Mouse (Mus musculus): Measurements from ENCODE around the gene Grid1.

Grid1 gene

DNA sequence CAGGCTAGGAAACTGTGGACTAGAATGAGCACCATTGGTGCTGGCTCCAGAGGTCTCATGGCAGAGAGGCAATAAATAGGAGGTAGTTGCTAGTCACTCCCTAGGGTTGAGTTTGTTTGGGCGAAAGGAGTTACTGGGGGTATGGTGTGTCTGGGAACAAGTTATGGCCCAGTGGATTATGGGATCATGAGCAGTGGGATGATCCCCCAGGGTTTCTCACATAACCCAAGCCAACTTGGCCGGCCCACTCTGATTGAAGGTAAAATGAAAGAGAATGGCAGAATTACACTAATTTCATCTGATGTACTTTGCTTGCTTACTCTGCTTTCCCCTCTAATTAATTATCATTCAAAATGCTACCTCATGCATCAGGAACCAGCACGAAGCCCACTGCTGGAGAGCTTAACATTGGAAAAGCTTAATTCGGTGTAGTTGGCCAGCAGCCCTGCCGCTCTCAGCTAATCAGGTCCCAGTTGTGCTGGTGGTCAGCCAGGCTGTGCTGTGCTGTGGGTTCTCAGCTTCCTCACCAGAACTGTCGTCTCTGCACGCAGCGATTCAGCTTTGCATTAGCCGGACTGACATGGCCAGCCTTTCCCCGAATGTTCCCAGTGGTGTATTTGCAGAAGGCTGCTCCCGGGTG lies 207.7 kb downstream of the Grid1 start:
- DNase-seq, result no peak

DNA sequence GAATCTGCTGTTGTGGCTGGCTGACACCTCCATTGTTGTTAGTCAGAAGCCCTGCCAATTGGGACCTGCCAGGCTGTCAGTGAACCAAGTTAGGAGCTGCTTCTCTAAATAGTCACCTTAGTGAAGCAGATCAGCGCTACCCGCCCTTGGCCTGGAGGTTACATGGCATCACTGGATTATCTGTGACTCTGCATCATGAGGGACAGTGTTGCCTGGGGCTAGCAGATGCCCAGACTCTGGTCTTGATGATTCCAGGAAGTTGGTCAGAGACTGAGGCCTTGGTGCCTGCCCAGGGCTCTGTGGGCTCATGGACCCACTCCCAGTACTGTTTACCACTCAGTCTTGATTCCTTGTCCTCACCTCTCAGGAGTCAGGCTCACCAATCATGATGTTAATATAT lies 209.7 kb downstream of the Grid1 start:
- DNase-seq, result no peak

- DNase-seq, result no peak
Measured at GRCm38 (mm10) chr14:35030271-35030670, 210.4 kb downstream of the Grid1 start.

- DNase-seq, result no peak
Measured at GRCm38 (mm10) chr14:35032283-35032682, 212.4 kb downstream of the Grid1 start.

DNA sequence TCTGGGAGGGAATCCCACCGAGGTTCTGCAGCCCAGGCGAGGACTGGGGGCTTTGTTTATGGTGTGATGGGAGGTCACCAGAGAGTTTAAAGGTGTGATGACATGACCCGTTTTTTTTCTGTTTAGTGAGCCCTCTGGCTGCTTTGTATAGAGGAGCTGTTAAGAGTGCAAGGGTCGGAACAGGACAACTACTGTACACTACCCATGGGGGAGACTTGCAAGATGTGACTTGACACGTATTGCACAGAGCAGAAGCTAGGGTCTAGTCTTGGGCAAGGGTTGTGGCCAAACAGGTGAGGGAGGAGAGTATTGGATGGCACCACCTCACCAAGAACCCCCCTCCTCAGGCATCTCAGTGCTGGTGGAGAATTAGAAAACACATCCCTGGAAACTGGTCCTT lies 224.4 kb downstream of the Grid1 start:
- DNase-seq, result no peak

- DNase-seq, result peak; percentile 4
Measured at GRCm38 (mm10) chr14:35044918-35045698, 225.2 kb downstream of the Grid1 start.

- DNase-seq, result no peak
Measured at GRCm38 (mm10) chr14:35049231-35049630, 229.3 kb downstream of the Grid1 start.

DNA sequence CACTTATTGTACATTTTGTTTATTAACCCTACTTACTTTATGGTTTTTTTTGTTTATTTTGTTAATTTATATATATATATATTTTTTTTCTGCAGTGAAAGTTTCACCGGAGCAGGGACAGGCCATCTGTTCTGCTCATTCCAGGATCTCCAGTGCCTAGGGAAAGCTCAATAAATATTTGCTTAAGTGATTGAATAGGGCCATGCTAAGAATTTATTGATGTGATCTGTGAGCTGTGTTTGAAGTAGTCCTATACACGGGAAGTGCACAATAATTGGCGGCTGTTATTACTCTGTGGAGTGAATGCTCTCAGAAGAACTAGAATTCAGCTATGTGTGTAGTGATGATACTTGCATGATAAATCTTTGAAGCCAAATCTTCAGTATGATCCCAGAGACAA lies 234.2 kb downstream of the Grid1 start:
- no peak for DNase-seq

DNA sequence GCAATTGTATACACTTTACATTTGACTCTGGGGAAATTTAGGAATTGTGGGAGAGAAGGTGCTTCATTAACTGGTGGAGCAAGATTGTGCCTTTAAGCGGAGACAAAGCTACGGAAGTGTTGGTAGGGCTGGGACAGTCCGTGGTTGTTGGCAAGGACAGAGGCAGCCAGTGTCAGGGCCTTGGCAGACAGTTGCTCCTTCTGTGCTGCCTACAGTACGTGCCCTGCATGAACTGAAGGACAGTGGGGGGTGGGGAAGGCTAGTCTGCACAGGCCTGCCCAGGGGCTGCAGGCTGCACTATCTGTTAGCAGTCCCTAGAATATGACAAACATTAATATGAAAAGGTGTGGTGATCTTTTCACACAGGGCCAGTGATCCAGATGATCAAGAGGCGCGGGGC lies 254.7 kb downstream of the Grid1 start:
- peak; percentile 26 for DNase-seq

DNA sequence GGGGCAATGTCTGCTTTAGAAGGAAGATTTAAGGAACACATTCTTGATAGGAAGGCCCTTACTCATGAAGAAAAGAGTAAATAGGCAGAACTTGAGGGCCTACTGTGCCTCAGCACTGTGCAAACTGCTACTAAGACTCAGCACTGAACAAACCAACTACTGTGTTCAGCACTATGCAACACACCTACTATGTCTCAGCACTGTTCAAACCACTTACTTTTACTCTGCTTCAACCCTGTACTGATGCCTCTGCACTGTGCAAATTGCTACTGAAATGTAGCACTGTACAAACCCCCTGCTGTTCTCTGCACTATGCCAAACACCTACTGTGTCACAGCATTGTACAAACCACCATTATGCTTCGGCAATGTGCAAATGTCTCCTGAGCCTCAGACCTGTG lies 260.0 kb downstream of the Grid1 start:
- no peak for DNase-seq

DNA sequence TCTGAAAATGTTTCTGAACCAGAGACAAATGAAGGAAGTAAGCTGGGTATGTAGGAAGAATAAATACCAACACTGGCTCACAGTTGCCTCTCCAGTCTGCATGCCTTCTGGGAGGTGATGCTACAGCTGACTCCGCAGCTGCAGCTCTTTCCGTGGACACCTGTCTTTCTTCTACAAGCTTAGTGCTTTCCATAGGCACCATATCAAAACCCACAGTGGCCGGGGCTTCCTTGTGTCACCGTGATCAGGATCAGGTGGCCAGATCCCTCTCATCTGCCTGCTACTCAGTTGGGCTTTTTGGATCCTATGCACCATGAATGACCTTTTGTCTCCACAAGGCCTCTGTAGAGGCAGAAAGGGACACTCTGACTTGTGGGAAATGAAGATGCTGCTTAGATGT lies 272.7 kb downstream of the Grid1 start:
- no peak for DNase-seq

DNA sequence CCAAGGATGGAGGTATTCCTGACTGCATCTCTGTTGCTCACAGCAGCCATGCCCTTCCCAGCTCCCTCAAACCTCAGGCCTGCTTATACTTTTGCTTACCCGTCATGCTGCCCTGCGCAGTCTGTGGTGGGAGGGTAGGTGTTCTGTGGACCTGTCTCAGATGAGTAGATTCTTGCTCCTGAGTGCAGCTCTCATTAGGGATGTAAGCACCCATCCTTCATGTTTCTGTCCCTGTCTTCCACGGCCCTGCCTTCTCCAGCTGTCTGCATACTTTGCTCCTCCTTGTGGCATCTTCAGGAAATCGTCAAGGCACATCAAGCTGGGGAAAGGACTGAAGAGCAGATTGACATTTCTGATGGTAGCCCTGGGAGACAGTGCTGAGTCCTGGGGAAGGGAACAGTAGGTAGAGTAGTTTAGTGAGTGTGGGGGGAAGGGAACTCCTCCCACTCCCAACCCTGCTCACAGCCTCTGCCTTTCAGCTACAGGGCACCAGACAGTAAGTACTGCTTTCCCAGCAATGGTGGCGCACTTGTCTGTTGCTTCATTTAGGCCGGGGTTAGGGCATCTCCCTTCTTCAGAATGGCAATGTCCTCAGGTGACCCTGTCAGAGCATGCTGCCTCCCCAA lies 273.8 kb downstream of the Grid1 start:
- DNase-seq, result no peak

- DNase-seq, result no peak
Measured at GRCm38 (mm10) chr14:35095506-35096059, 275.7 kb downstream of the Grid1 start.

- DNase-seq, result no peak
Measured at GRCm38 (mm10) chr14:35096085-35096484, 276.2 kb downstream of the Grid1 start.

GRCm38 (mm10) chr14:35097166-35097565 lies 277.3 kb downstream of the Grid1 start:
- DNase-seq, result no peak

DNA sequence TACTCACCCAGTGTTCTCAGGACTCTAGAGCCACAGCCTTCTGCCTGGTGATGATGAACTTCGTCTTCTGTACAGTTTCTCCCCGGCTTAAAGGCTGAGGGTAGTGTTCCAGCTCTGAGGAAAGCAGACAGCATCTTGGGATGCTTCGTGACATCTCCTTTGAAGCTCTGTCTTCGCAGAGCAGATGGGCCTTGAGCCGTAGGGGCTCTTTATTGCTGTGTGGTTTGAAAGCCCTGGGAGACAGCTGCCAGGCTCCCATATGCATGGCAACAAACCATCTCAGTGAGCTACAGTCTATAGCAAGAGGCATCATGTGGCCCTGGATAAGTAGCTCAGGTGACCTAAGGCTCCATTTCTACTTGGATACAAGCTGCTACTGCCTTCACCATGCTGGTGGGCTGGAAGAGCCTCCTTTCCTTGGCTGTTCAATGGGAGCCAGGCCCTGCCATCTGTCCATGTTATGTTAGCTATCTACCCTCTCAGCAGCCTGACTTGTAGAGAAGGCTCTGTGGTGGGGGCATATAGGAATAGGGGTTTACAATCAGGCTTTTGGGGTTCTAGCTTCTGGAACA lies 283.8 kb downstream of the Grid1 start:
- DNase-seq, result no peak

GRCm38 (mm10) chr14:35107596-35107995 lies 287.7 kb downstream of the Grid1 start:
- no peak for DNase-seq

- DNase-seq, result peak; percentile 13
Measured at GRCm38 (mm10) chr14:35110928-35111327, 291.0 kb downstream of the Grid1 start.

DNA sequence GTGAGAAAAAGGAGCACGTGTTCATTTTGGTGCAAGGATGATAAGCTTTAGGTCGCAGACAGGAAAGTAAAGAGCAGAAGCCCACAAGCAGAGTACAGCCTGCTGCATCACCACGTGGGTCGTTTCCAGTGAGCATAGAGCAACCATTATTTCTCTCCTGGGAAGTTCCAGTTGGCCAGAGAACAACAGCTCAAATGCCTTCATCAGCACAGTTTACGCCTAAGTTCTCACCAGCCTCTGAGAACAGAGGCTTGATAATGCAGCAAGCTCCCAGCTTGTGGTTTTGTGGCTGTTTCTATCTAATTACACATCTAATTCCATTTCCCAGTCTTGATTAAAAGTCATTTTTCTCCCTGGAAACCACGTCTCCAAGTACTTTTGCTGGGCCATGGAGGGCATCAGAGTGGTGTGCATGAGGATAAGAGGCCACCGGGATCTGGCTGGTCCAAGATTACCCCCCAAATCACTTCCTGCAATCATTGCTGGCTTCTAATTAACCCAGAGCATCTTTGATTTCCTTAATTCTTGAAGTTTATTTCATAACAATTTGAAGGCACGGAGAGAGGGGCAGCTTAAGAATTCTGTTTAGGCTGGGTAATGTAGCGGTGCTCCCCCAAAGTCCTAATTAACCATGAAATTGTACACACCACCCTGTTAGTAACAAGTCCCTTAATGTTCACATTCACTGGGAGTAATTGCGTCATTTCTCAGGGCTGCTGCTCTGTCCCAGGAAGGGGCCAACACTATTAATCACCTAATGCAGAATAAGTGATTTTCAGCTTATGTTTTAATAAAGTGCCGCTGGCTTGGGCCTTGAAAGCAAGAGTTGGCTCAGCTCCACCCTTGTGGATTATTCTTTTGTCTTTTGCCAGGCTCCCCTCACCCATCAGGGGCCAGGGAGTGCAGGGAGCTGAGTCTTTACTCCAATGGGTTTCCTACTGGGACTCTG lies 292.7 kb downstream of the Grid1 start:
- DNase-seq, result no peak

DNA sequence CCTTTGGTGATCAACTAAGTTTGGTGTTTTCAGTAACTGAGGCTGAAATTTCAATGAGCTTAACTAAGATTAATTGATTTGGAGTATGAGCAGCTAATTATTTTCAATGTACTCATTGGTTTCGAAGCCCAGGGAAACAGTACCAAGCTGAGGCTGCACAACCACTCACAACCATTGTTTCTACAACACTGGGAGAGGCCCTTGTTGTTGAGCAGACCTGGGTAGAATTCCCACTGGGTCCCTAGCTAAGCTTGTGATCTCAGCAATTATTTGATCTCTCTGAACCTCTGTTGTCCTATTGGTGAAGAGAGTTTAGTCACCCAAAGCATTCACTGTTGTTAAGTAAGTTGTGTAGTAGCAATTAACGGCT lies 293.4 kb downstream of the Grid1 start:
- DNase-seq, result no peak

GRCm38 (mm10) chr14:35115913-35116312 lies 296.0 kb downstream of the Grid1 start:
- no peak for DNase-seq

- no peak for DNase-seq
Measured at GRCm38 (mm10) chr14:35120089-35120488, 300.2 kb downstream of the Grid1 start.

Measured in cerebellum, adult 9-10 months (tissue).